Mouse (Mus musculus): Measurements from ENCODE around the gene Ankrd17.

DNA sequence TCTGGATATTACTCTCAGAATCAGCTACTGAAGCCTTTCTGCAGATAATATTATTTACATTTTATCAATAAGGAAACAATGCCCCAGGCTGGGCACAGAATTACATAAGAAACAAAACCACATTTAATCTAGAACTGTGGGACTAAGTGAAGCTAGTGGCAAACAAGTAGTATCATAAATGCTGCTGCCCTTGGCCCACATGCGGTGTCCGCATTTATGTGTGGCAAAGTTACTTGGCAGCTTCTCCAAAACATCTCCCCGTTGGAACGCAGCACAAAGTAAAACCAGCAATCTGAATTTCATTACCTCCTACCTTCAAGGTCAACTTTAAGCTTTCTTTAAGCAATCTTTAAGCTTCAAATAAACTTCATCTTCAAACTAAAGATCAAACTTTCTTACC, 25.5 kb downstream of the Ankrd17 start:
- TF ChIP-seq CTCF (IDR thresholded peaks at IDR 0.05; ENCODE audit: low read depth, low read length): no peak
- TF ChIP-seq POLR2A (IDR thresholded peaks at IDR 0.05; ENCODE audit: extremely low read depth, insufficient read depth, low read length): no peak
